Mouse (Mus musculus) liver, embryonic 14.5 days (tissue): ENCODE results near the gene Mrvi1. TPM values are rescaled to one million over a fixed set of nuclear protein-coding genes. Genes with fewer than 3 reads are reported as not detected.

Experiments used
- ATAC-seq: fragments of 200-750 bp; cut with Nextera tagmentation; 2 replicates; pipeline ENCODE4 v1.8.0; 2017; ENCODE audit warnings: moderate number of reproducible peaks, mild to moderate bottlenecking, moderate library complexity; ENCODE audit not compliant: insufficient read depth
- DNase-seq, 3 experiments: peaks; one replicate each; pipeline ENCODE4 v3.0.0-alpha.2; 2012 to 2013; ENCODE audit warnings: low read depth in 3 of 3, low spot score in 3 of 3
- H3K27ac ChIP-seq: fragments of 300-500 bp; sonication (generic); 2 replicates; pipeline ENCODE4 v1.5.1; 2014; ENCODE audit warnings: moderate library complexity, mild to moderate bottlenecking, control low read depth, inconsistent platforms
- H3K27me3 ChIP-seq: fragments of 300-500 bp; sonication (generic); 2 replicates; pipeline ENCODE4 v1.6.1; 2014; ENCODE audit warnings: mild to moderate bottlenecking, low read length, moderate library complexity; ENCODE audit not compliant: control insufficient read depth, insufficient read depth
- H3K36me3 ChIP-seq: fragments of 300-500 bp; sonication (generic); replicated peaks from 2 replicates; pipeline ENCODE4 v1.6.1; 2014; ENCODE audit warnings: low read depth; ENCODE audit not compliant: control insufficient read depth, insufficient read depth
- H3K4me1 ChIP-seq, 2 experiments: fragments of 200-500 bp in 1 of 2; fragments of 300-500 bp in 1 of 2; sonication (generic) in 1 of 2; replicated peaks; 2 replicates each; pipeline ENCODE4 v1.6.1; 2012 to 2014; ENCODE audit warnings: antibody characterized with exemption in 1 of 2, inconsistent platforms in 1 of 2, low read length in 1 of 2; ENCODE audit not compliant: control insufficient read depth in 2 of 2, insufficient read depth in 2 of 2
- H3K4me2 ChIP-seq: fragments of 300-500 bp; sonication (generic); 2 replicates; pipeline ENCODE4 v1.6.1; 2014; ENCODE audit warnings: low read depth, mild to moderate bottlenecking, control low read depth, moderate library complexity
- H3K4me3 ChIP-seq, 2 experiments: fragments of 200-500 bp in 1 of 2; fragments of 300-500 bp in 1 of 2; sonication (generic) in 1 of 2; 2 replicates each; pipeline ENCODE4 v1.5.1; 2012 to 2014; ENCODE audit warnings: low read depth in 2 of 2, low read length in 2 of 2, mild to moderate bottlenecking in 2 of 2, control low read depth in 1 of 2, inconsistent platforms in 1 of 2, moderate library complexity in 1 of 2; ENCODE audit not compliant: insufficient read depth in 1 of 2
- H3K9ac ChIP-seq: fragments of 300-500 bp; sonication (generic); replicated peaks from 2 replicates; pipeline ENCODE4 v1.6.1; 2014; ENCODE audit warnings: mild to moderate bottlenecking, control low read depth, moderate library complexity
- H3K9me3 ChIP-seq: fragments of 300-500 bp; sonication (generic); 2 replicates; pipeline ENCODE4 v1.6.1; 2016; ENCODE audit warnings: low read length, mixed read lengths; ENCODE audit not compliant: control insufficient read depth
- CTCF ChIP-seq: IDR thresholded peaks from 2 replicates; pipeline ENCODE4 v1.5.1; 2016; ENCODE audit warnings: antibody characterized with exemption, low read depth, control low read depth
- EP300 ChIP-seq: IDR thresholded peaks from 2 replicates; pipeline ENCODE4 v1.6.1; 2016; ENCODE audit warnings: antibody characterized with exemption, low read depth
- WGBS: fragments of 180-500 bp; shearing (Covaris S2); extraction: QIAGEN DNeasy Blood & Tissue Kit; methylation state at CpG from one replicate; pipeline ENCODE4 v1.1.7; 2014; ENCODE audit not compliant: insufficient replicate concordance; 5-methylcytosine and 5-hydroxymethylcytosine counted together
- polyA plus RNA-seq, 2 experiments: library from polyadenylated mRNA; depleted of rRNA in 1 of 2; stranded (reverse) in 1 of 2; unstranded in 1 of 2; fragments of >200 nt; fragmentation: Nextera tagmentation in 1 of 2; extraction: Ambion mirVana in 1 of 2; gene quantifications; 2 replicates each; pipeline versions ENCODE4 v1.2.1 to v1.2.3; 2012 to 2014

The Mrvi1 gene
- polyA plus RNA-seq, 2 experiments: 3.7 to 4.7 TPM

- TF ChIP-seq CTCF: no peak
- TF ChIP-seq EP300: no peak
- Histone ChIP-seq H3K27me3 (no peaks in the 10 kb centered on the region), H3K4me3 (no peak overlapping the region), H3K9ac (no peak overlapping the region), H3K4me2 (peak overlapping the region; percentile 29), H3K27ac (peak overlapping the region; percentile 48), H3K36me3 (no peaks in the 10 kb centered on the region), H3K9me3 (no peaks in the 10 kb centered on the region), H3K4me1 (peaks cover 9 to 25% of the 10 kb centered on the region in 2 experiments)
- peak; percentile 26; the same call in 1 of the 2 replicates for ATAC-seq
- peak in 1 of 3 experiments; percentile 28 for DNase-seq
- WGBS: 39% methylated on average over 8 of the region's 8 CpGs
These were observed 41.9 kb upstream of the Mrvi1 start for GRCm38 (mm10) chr7:111024068-111024594.

- DNase-seq (no peak), ATAC-seq (no peak)
These were observed 38.6 kb upstream of the Mrvi1 start for GRCm38 (mm10) chr7:111020814-111021213.

GRCm38 (mm10) chr7:111016921-111017320, 34.7 kb upstream of the Mrvi1 start:
- DNase-seq (no peak), ATAC-seq (no peak)
- WGBS: 51% methylated on average over 3 of the region's 3 CpGs
- H3K4me3 ChIP-seq: no peak overlapping the region
- no peaks in the 10 kb centered on the region for H3K9me3 ChIP-seq
- no peaks in the 10 kb centered on the region for H3K36me3 ChIP-seq
- no peaks in the 10 kb centered on the region for H3K27me3 ChIP-seq
- no peak overlapping the region for H3K9ac ChIP-seq
- H3K4me1 ChIP-seq: peaks cover 0 to 8% of the 10 kb centered on the region in 2 experiments; a peak in 2 of 4 replicates
- TF ChIP-seq CTCF (no peak), EP300 (no peak)
- no peak overlapping the region for H3K4me2 ChIP-seq
- no peak overlapping the region for H3K27ac ChIP-seq

More at GRCm38 (mm10) chr7:111020814-111021213, 38.6 kb upstream of the Mrvi1 start:
- H3K27ac ChIP-seq: no peak overlapping the region
- no peaks in the 10 kb centered on the region for H3K27me3 ChIP-seq
- H3K4me2 ChIP-seq: no peak overlapping the region
- H3K36me3 ChIP-seq: no peaks in the 10 kb centered on the region
- H3K9me3 ChIP-seq: no peaks in the 10 kb centered on the region
- TF ChIP-seq CTCF (no peak), EP300 (no peak)
- H3K4me1 ChIP-seq: peaks cover 0 to 15% of the 10 kb centered on the region in 2 experiments; a peak in 2 of 4 replicates
- WGBS: 67% methylated on average over 4 of the region's 4 CpGs
- no peak overlapping the region for H3K9ac ChIP-seq
- no peak overlapping the region for H3K4me3 ChIP-seq

GRCm38 (mm10) chr7:111015731-111016130, 33.5 kb upstream of the Mrvi1 start:
- peaks cover 0 to 11% of the 10 kb centered on the region in 2 experiments; a peak in 2 of 4 replicates for H3K4me1 ChIP-seq
- H3K27ac ChIP-seq: no peak overlapping the region
- no peak for ATAC-seq
- no peak for DNase-seq
- no peaks in the 10 kb centered on the region for H3K9me3 ChIP-seq
- H3K4me3 ChIP-seq: no peak overlapping the region
- TF ChIP-seq CTCF (no peak), EP300 (no peak)
- no peak overlapping the region for H3K9ac ChIP-seq
- H3K4me2 ChIP-seq: no peak overlapping the region
- WGBS: 64% methylated on average over 5 of the region's 5 CpGs
- no peaks in the 10 kb centered on the region for H3K27me3 ChIP-seq
- no peaks in the 10 kb centered on the region for H3K36me3 ChIP-seq

- Histone ChIP-seq H3K4me2 (no peak overlapping the region), H3K27me3 (no peaks in the 10 kb centered on the region), H3K9ac (no peak overlapping the region), H3K9me3 (no peaks in the 10 kb centered on the region), H3K27ac (no peak overlapping the region), H3K4me1 (peaks cover 0 to 10% of the 10 kb centered on the region in 2 experiments; a peak in 2 of 4 replicates), H3K36me3 (no peaks in the 10 kb centered on the region), H3K4me3 (no peak overlapping the region)
- ATAC-seq: peak; percentile 68
- TF ChIP-seq CTCF: peak; percentile 98
- no peak for TF ChIP-seq EP300
- 4% methylated on average over 5 of the region's 5 CpGs for WGBS
- peak; percentile 68 to 77 (median 73) for DNase-seq
These were observed 32.6 kb upstream of the Mrvi1 start for GRCm38 (mm10) chr7:111014893-111015292.
